Mouse (Mus musculus) midbrain, embryonic 15.5 days (tissue): ENCODE results near the gene Hist2h2ab. TPM values are rescaled to one million over a fixed set of nuclear protein-coding genes. Genes with fewer than 3 reads are reported as not detected.
"Not testable (repeated sequence)": the region's sequence is repeated elsewhere in the genome, so short reads cannot be mapped to it uniquely, and the experiment has no call there.

ENCODE experiments used
- ATAC-seq: fragments of 200-750 bp; cut with Nextera tagmentation; replicated peaks from 2 replicates; pipeline ENCODE4 v1.8.0; 2017; ENCODE audit warnings: moderate TSS enrichment
- H3K27ac ChIP-seq: fragments of 300-500 bp; sonication (generic); 2 replicates; pipeline ENCODE4 v1.5.1; 2015; ENCODE audit warnings: mild to moderate bottlenecking, inconsistent platforms
- H3K27me3 ChIP-seq: fragments of 300-500 bp; sonication (generic); replicated peaks from 2 replicates; pipeline ENCODE4 v1.6.1; 2015; ENCODE audit warnings: inconsistent platforms
- H3K36me3 ChIP-seq: fragments of 300-500 bp; sonication (generic); replicated peaks from 2 replicates; pipeline ENCODE4 v1.6.1; 2015; ENCODE audit warnings: inconsistent platforms
- H3K4me1 ChIP-seq: fragments of 300-500 bp; sonication (generic); 2 replicates; pipeline ENCODE4 v1.6.1; 2015; ENCODE audit warnings: inconsistent platforms
- H3K4me2 ChIP-seq: fragments of 300-500 bp; sonication (generic); 2 replicates; pipeline ENCODE4 v1.6.1; 2015; ENCODE audit warnings: inconsistent platforms, mild to moderate bottlenecking, moderate library complexity
- H3K4me3 ChIP-seq: fragments of 300-500 bp; sonication (generic); 2 replicates; pipeline ENCODE4 v1.5.1; 2015; ENCODE audit warnings: mild to moderate bottlenecking, inconsistent platforms
- H3K9ac ChIP-seq: fragments of 300-500 bp; sonication (generic); 2 replicates; pipeline ENCODE4 v1.6.1; 2015; ENCODE audit warnings: mild to moderate bottlenecking, inconsistent platforms
- H3K9me3 ChIP-seq: fragments of 300-500 bp; sonication (generic); 2 replicates; pipeline ENCODE4 v1.6.1; 2016; ENCODE audit warnings: inconsistent platforms
- WGBS: fragments of 180-500 bp; shearing (Covaris S2); methylation state at CpG from one replicate; pipeline ENCODE4 v1.1.7; 2015; ENCODE audit warnings: mixed read lengths; 5-methylcytosine and 5-hydroxymethylcytosine counted together
- polyA plus RNA-seq: library from polyadenylated mRNA; unstranded; fragments of >200 nt; fragmentation: Nextera tagmentation; extraction: Ambion mirVana; gene quantifications from 2 replicates; pipeline ENCODE4 v1.2.1, GENCODE M21; 2015

The Hist2h2ab gene
- polyA plus RNA-seq, 1 experiment from 2014 or later, result 0.92 TPM

GRCm38 (mm10) chr3:96199731-96200130, 19.9 kb upstream of the Hist2h2ab start:
- Histone ChIP-seq H3K9me3 (no peaks in the 10 kb centered on the region), H3K4me2 (no peak overlapping the region), H3K36me3 (no peaks in the 10 kb centered on the region; the same call in 1 of the 2 replicates), H3K27me3 (no peaks in the 10 kb centered on the region), H3K4me1 (peaks cover 14% of the 10 kb centered on the region), H3K27ac (no peak overlapping the region), H3K9ac (no peak overlapping the region), H3K4me3 (no peak overlapping the region)
- 72% methylated on average over 2 of the region's 2 CpGs for WGBS
- ATAC-seq, result no peak

- Histone ChIP-seq H3K4me1 (no peaks in the 10 kb centered on the region), H3K27ac (no peak overlapping the region)
These were observed 11.8 kb upstream of the Hist2h2ab start for GRCm38 (mm10) chr3:96207819-96208218.

GRCm38 (mm10) chr3:96209242-96209641, 10.4 kb upstream of the Hist2h2ab start:
- no peak overlapping the region for H3K4me3 ChIP-seq
- no peak overlapping the region for H3K4me2 ChIP-seq
- no peak overlapping the region for H3K27ac ChIP-seq
- H3K9ac ChIP-seq, result no peak overlapping the region
- WGBS, result 22% methylated on average over 15 of the region's 15 CpGs
- no peaks in the 10 kb centered on the region for H3K27me3 ChIP-seq
- no peaks in the 10 kb centered on the region for H3K36me3 ChIP-seq
- H3K9me3 ChIP-seq, result no peaks in the 10 kb centered on the region
- ATAC-seq, result no peak
- H3K4me1 ChIP-seq, result no peaks in the 10 kb centered on the region

More at GRCm38 (mm10) chr3:96207819-96208218, 11.8 kb upstream of the Hist2h2ab start:
- H3K36me3 ChIP-seq, result no peaks in the 10 kb centered on the region
- H3K9ac ChIP-seq, result no peak overlapping the region
- H3K4me3 ChIP-seq, result no peak overlapping the region
- H3K9me3 ChIP-seq, result no peaks in the 10 kb centered on the region
- H3K27me3 ChIP-seq, result no peaks in the 10 kb centered on the region
- no peak overlapping the region for H3K4me2 ChIP-seq
- 87% methylated on average over 3 of the region's 3 CpGs for WGBS
- no peak for ATAC-seq

- peak overlapping the region; percentile 74 for H3K4me3 ChIP-seq
- H3K27ac ChIP-seq, result peak overlapping the region; percentile 98
- ATAC-seq, result peak; percentile 31
- H3K4me2 ChIP-seq, result peak overlapping the region; percentile 93
- H3K9me3 ChIP-seq, result no peaks in the 10 kb centered on the region
- H3K9ac ChIP-seq, result peak overlapping the region; percentile 87
- under 1% methylated on average over 12 of the region's 12 CpGs for WGBS
- no peaks in the 10 kb centered on the region for H3K27me3 ChIP-seq
- no peaks in the 10 kb centered on the region for H3K36me3 ChIP-seq
- peaks cover 23% of the 10 kb centered on the region for H3K4me1 ChIP-seq
These were observed 449 bp upstream of the Hist2h2ab start for GRCm38 (mm10) chr3:96219191-96219641.

GRCm38 (mm10) chr3:96220131-96220764, 583 bp downstream of the Hist2h2ab start:
- peak overlapping the region; percentile 98 for H3K27ac ChIP-seq
- peak overlapping the region; percentile 93 for H3K4me2 ChIP-seq
- H3K4me1 ChIP-seq, result peaks cover 23% of the 10 kb centered on the region
- not testable (repeated sequence) for H3K27me3 ChIP-seq, H3K9me3 ChIP-seq, H3K36me3 ChIP-seq
- ATAC-seq, result peak; percentile 32
- H3K4me3 ChIP-seq, result peak overlapping the region; percentile 74
- H3K9ac ChIP-seq, result peak overlapping the region; percentile 87
- WGBS, result under 1% methylated on average over 32 of the region's 47 CpGs

GRCm38 (mm10) chr3:96220765-96221639, 1.3 kb downstream of the Hist2h2ab start, which contains the start of the genes Hist2h2ac and Hist2h2be:
Gene Hist2h2ac, minus strand, starts transcription at chr3:96220880.
Gene Hist2h2be, plus strand, starts transcription at chr3:96221119.
- no peaks in the 10 kb centered on the region for H3K27me3 ChIP-seq
- H3K4me2 ChIP-seq, result peak within 1 kb of the TSS; percentile 93
- H3K36me3 ChIP-seq, result no peaks in the 10 kb centered on the region
- H3K4me3 ChIP-seq, result peak within 1 kb of the TSS; percentile 74
- H3K9me3 ChIP-seq, result no peaks in the 10 kb centered on the region
- H3K4me1 ChIP-seq, result peaks cover 23% of the 10 kb centered on the region
- H3K27ac ChIP-seq, result peak within 1 kb of the TSS; percentile 98
- peak; percentile 79 for ATAC-seq
- H3K9ac ChIP-seq, result peak within 1 kb of the TSS; percentile 87
- under 1% methylated on average over 43 of the region's 43 CpGs for WGBS

- H3K9me3 ChIP-seq, result no peaks in the 10 kb centered on the region
- H3K4me1 ChIP-seq, result peaks cover 23% of the 10 kb centered on the region
- no peak for ATAC-seq
- no peaks in the 10 kb centered on the region for H3K36me3 ChIP-seq
- peak overlapping the region; percentile 87 for H3K9ac ChIP-seq
- no peaks in the 10 kb centered on the region for H3K27me3 ChIP-seq
- H3K4me2 ChIP-seq, result peak overlapping the region; percentile 93
- peak overlapping the region; percentile 98 for H3K27ac ChIP-seq
- WGBS, result 7% methylated on average over 9 of the region's 9 CpGs
- H3K4me3 ChIP-seq, result peak overlapping the region; percentile 74
These were observed 2.0 kb downstream of the Hist2h2ab start for GRCm38 (mm10) chr3:96221640-96222038.

GRCm38 (mm10) chr3:96222774-96223173, 3.1 kb downstream of the Hist2h2ab start:
- 0 out of 2 replicates have a peak overlapping the region, but pooled peaks have one; percentile 3 for H3K4me2 ChIP-seq
- ATAC-seq, result no peak
- no peak overlapping the region for H3K4me3 ChIP-seq
- H3K27me3 ChIP-seq, result no peaks in the 10 kb centered on the region
- peaks cover 23% of the 10 kb centered on the region for H3K4me1 ChIP-seq
- WGBS, result 86% methylated on average over 4 of the region's 4 CpGs
- H3K9me3 ChIP-seq, result no peaks in the 10 kb centered on the region
- H3K36me3 ChIP-seq, result no peaks in the 10 kb centered on the region
- no peak overlapping the region for H3K27ac ChIP-seq
- H3K9ac ChIP-seq, result no peak overlapping the region

- Histone ChIP-seq H3K27me3 (no peaks in the 10 kb centered on the region), H3K27ac (no peak overlapping the region), H3K9me3 (no peaks in the 10 kb centered on the region), H3K4me2 (no peak overlapping the region), H3K4me1 (peaks cover 16% of the 10 kb centered on the region), H3K9ac (no peak overlapping the region), H3K36me3 (no peaks in the 10 kb centered on the region), H3K4me3 (no peak overlapping the region)
- WGBS, result 11% methylated on average over 2 of the region's 2 CpGs
- ATAC-seq, result no peak
These were observed 5.8 kb downstream of the Hist2h2ab start for GRCm38 (mm10) chr3:96225421-96225820.

- no peaks in the 10 kb centered on the region for H3K27me3 ChIP-seq
- 81% methylated on average over 8 of the region's 8 CpGs for WGBS
- no peaks in the 10 kb centered on the region for H3K9me3 ChIP-seq
- ATAC-seq, result no peak
- H3K27ac ChIP-seq, result no peak overlapping the region
- no peak overlapping the region for H3K4me2 ChIP-seq
- no peak overlapping the region for H3K9ac ChIP-seq
- H3K4me3 ChIP-seq, result no peak overlapping the region
- H3K36me3 ChIP-seq, result no peaks in the 10 kb centered on the region
- H3K4me1 ChIP-seq, result peaks cover 5% of the 10 kb centered on the region
These were observed 7.3 kb downstream of the Hist2h2ab start for GRCm38 (mm10) chr3:96226695-96227648.

GRCm38 (mm10) chr3:96228828-96229227, 9.2 kb downstream of the Hist2h2ab start:
- Histone ChIP-seq H3K27ac (no peak overlapping the region), H3K9me3 (no peaks in the 10 kb centered on the region), H3K27me3 (no peaks in the 10 kb centered on the region), H3K4me2 (no peak overlapping the region), H3K36me3 (no peaks in the 10 kb centered on the region), H3K9ac (no peak overlapping the region), H3K4me3 (no peak overlapping the region), H3K4me1 (no peaks in the 10 kb centered on the region)
- WGBS, result 65% methylated on average over 2 of the region's 2 CpGs
- ATAC-seq, result no peak
